Mouse (Mus musculus) forebrain, postnatal 0 days (tissue): ENCODE results near the gene Skor1. TPM values are rescaled to one million over a fixed set of nuclear protein-coding genes. Genes with fewer than 3 reads are reported as not detected.

Experiments
- ATAC-seq: fragments of 200-750 bp; cut with Nextera tagmentation; 2 replicates; pipeline ENCODE4 v1.8.0; 2017; ENCODE audit warnings: mild to moderate bottlenecking, moderate library complexity
- DNase-seq: peaks from one replicate; pipeline ENCODE4 v3.0.0-alpha.2; 2015
- H3K27ac ChIP-seq: fragments of 300-500 bp; sonication (generic); 2 replicates; pipeline ENCODE4 v1.5.1; 2014; ENCODE audit warnings: low read depth, mild to moderate bottlenecking, antibody characterized with exemption, low read length, moderate library complexity, mixed read lengths
- H3K27me3 ChIP-seq: fragments of 300-500 bp; sonication (generic); 2 replicates; pipeline ENCODE4 v1.6.1; 2014; ENCODE audit warnings: mild to moderate bottlenecking, low read length, mixed read lengths; ENCODE audit not compliant: insufficient read depth
- H3K36me3 ChIP-seq: fragments of 300-500 bp; sonication (generic); 2 replicates; pipeline ENCODE4 v1.6.1; 2014; ENCODE audit warnings: mild to moderate bottlenecking, moderate library complexity; ENCODE audit not compliant: insufficient read depth
- H3K4me1 ChIP-seq: fragments of 300-500 bp; sonication (generic); 2 replicates; pipeline ENCODE4 v1.6.1; 2014; ENCODE audit warnings: antibody characterized with exemption; ENCODE audit not compliant: insufficient read depth
- H3K4me2 ChIP-seq: fragments of 300-500 bp; sonication (generic); 2 replicates; pipeline ENCODE4 v1.6.1; 2014; ENCODE audit warnings: low read depth, mild to moderate bottlenecking, moderate library complexity
- H3K4me3 ChIP-seq: fragments of 300-500 bp; sonication (generic); 2 replicates; pipeline ENCODE4 v1.5.1; 2014; ENCODE audit warnings: low read depth, low read length, mixed read lengths
- H3K9ac ChIP-seq: fragments of 300-500 bp; sonication (generic); 2 replicates; pipeline ENCODE4 v1.6.1; 2014; ENCODE audit warnings: mild to moderate bottlenecking
- H3K9me3 ChIP-seq: fragments of 300-500 bp; sonication (generic); 2 replicates; pipeline ENCODE4 v1.6.1; 2016; ENCODE audit warnings: low read length
- CTCF ChIP-seq: sonication (generic); IDR thresholded peaks from 2 replicates; pipeline ENCODE4 v1.5.1; 2016; ENCODE audit warnings: antibody characterized with exemption, control low read depth, low read depth
- WGBS: fragments of 180-500 bp; shearing (Covaris S2); extraction: QIAGEN DNeasy Blood & Tissue Kit; methylation state at CpG from one replicate; pipeline ENCODE4 v1.1.7; 2014; 5-methylcytosine and 5-hydroxymethylcytosine counted together
- polyA plus RNA-seq: library from polyadenylated mRNA; unstranded; fragments of >200 nt; fragmentation: Nextera tagmentation; extraction: Ambion mirVana; gene quantifications from 2 replicates; pipeline ENCODE4 v1.2.1, GENCODE M21; 2015
- total RNA-seq: library from RNA; depleted of rRNA; stranded (reverse); fragments of >200 nt; gene quantifications from 2 replicates; pipeline ENCODE4 v1.2.3, GENCODE M21; 2014; rRNA removed

The Skor1 gene
- total and polyA plus RNA-seq, 2 experiments from 2014 or later = 0.30 to 1.0 TPM

- H3K9ac ChIP-seq = peak overlapping the region; percentile 31; the same call in 1 of the 2 replicates
- DNase-seq (no peak), ATAC-seq (no peak)
- H3K4me1 ChIP-seq = no peaks in the 10 kb centered on the region
- H3K27me3 ChIP-seq = no peaks in the 10 kb centered on the region
- no peaks in the 10 kb centered on the region for H3K36me3 ChIP-seq
- H3K27ac ChIP-seq = peak overlapping the region; percentile 69
- WGBS = 21% methylated on average over 23 of the region's 23 CpGs
- H3K4me3 ChIP-seq = peak overlapping the region; percentile 25; the same call in 1 of the 2 replicates
- H3K4me2 ChIP-seq = peak overlapping the region; percentile 55
- H3K9me3 ChIP-seq = no peaks in the 10 kb centered on the region
- TF ChIP-seq CTCF = no peak
Observed at GRCm38 (mm10) chr9:63091101-63091921, 57.5 kb downstream of the Skor1 start.

DNA sequence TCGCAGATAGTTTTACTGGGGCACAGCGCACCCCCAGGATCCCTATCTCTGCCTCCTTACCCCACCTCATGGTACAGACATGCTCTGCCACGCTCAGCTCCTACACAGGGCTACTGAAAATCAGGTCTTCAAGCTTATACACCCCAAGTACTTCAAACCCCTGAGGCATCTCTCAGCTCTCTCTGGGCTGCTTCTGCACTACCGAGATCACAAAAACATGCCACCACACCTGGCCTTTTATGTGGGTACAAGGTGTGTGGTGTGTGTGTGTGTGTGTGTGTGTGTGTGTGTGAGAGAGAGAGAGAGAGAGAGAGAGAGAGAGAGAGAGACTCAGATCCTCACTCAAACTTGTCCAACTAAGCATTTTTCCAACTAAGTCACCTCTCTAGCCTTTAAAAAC, 59.6 kb downstream of the Skor1 start:
- Histone ChIP-seq H3K9ac (no peak overlapping the region), H3K27ac (no peak overlapping the region), H3K27me3 (no peaks in the 10 kb centered on the region), H3K4me2 (no peak overlapping the region), H3K4me3 (no peak overlapping the region), H3K9me3 (no peaks in the 10 kb centered on the region), H3K4me1 (no peaks in the 10 kb centered on the region), H3K36me3 (no peaks in the 10 kb centered on the region)
- ATAC-seq (no peak), DNase-seq (no peak)
- no peak for TF ChIP-seq CTCF
- 96% methylated on average over 4 of the region's 4 CpGs for WGBS

Other genes starting within 250 kb of the Skor1 start
- 21.2 and 36.2 TPM in 2 replicates for gene Pias1, start 161.0 kb downstream of the Skor1 start, total RNA-seq
- gene Pias1, start 161.0 kb downstream of the Skor1 start, polyA plus RNA-seq = 35.2 and 50.2 TPM in 2 replicates
- gene Map2k5, start 228.9 kb upstream of the Skor1 start, total RNA-seq = 16.4 and 21.1 TPM in 2 replicates
- gene Map2k5, start 228.9 kb upstream of the Skor1 start, polyA plus RNA-seq = 33.1 and 37.7 TPM in 2 replicates